Mouse (Mus musculus) spleen, adult 2 months (tissue): Measurements from ENCODE around the gene Pcyt2. TPM values are rescaled to one million over a fixed set of nuclear protein-coding genes. Genes with fewer than 3 reads are reported as not detected.

ENCODE experiments used
- DNase-seq, 2 experiments: peaks; one replicate each; pipeline versions ENCODE4 v3.0.0 to v3.0.0-alpha.2; 2012 to 2021; ENCODE audit warnings: low spot score in 2 of 2, low read depth in 1 of 2
- H3K27ac ChIP-seq: fragments of 200-500 bp; 2 replicates; pipeline ENCODE4 v1.5.1; 2012; ENCODE audit warnings: low read length, inconsistent platforms; ENCODE audit not compliant: insufficient read depth
- H3K27me3 ChIP-seq: fragments of 200-500 bp; 2 replicates; pipeline ENCODE4 v1.6.1; 2012; ENCODE audit warnings: mild to moderate bottlenecking, moderate library complexity, low read length, inconsistent platforms; ENCODE audit not compliant: control insufficient read depth, insufficient read depth
- H3K36me3 ChIP-seq: fragments of 200-500 bp; 2 replicates; pipeline ENCODE4 v1.6.1; 2012; ENCODE audit warnings: mild to moderate bottlenecking, low read length, inconsistent platforms; ENCODE audit not compliant: control insufficient read depth, insufficient read depth
- H3K4me1 ChIP-seq: fragments of 200-500 bp; 2 replicates; pipeline ENCODE4 v1.6.1; 2011; ENCODE audit warnings: inconsistent platforms; ENCODE audit not compliant: control insufficient read depth, insufficient read depth, insufficient read length
- H3K4me3 ChIP-seq: fragments of 200-500 bp; 2 replicates; pipeline ENCODE4 v1.5.1; 2011; ENCODE audit warnings: mild to moderate bottlenecking, inconsistent platforms; ENCODE audit not compliant: insufficient read depth, insufficient read length; ENCODE audit errors: extremely low read depth
- CTCF ChIP-seq: fragments of 200-500 bp; IDR thresholded peaks from 2 replicates; pipeline ENCODE4 v1.5.1; 2011; ENCODE audit warnings: mild to moderate bottlenecking, inconsistent platforms; ENCODE audit not compliant: insufficient read depth, insufficient read length, insufficient replicate concordance; ENCODE audit errors: extremely low read depth
- POLR2A ChIP-seq: fragments of 200-500 bp; IDR thresholded peaks from 2 replicates; pipeline ENCODE4 v1.6.1; 2011; ENCODE audit warnings: low read depth, low read length, inconsistent platforms
- WGBS: fragments of 180-500 bp; shearing (Covaris S2); methylation state at CpG from one replicate; pipeline ENCODE4 v1.1.7; 2018; 5-methylcytosine and 5-hydroxymethylcytosine counted together
- polyA plus RNA-seq: library from polyadenylated mRNA; depleted of rRNA; stranded (reverse); fragments of >200 nt; gene quantifications from 2 replicates; pipeline ENCODE4 v1.2.3, GENCODE M21; 2012; rRNA removed

Pcyt2 gene
- polyA plus RNA-seq = 139 and 165 TPM in 2 replicates

GRCm38 (mm10) chr11:120617519-120618112 lies at the start of gene Pcyt2:
TSS of gene Pcyt2 (minus strand) at chr11:120617936.
- under 1% methylated on average over 56 of the region's 56 CpGs for WGBS
- H3K27me3 ChIP-seq = no peaks in the 10 kb centered on the region
- peak within 1 kb of the TSS; percentile 85 for H3K4me3 ChIP-seq
- H3K27ac ChIP-seq = peak within 1 kb of the TSS; percentile 76
- peaks cover 34% of the 10 kb centered on the region for H3K36me3 ChIP-seq
- TF ChIP-seq POLR2A (peak; percentile 42; the same call in 1 of the 2 replicates), CTCF (no peak)
- peaks cover 6% of the 10 kb centered on the region; the same call in 1 of the 2 replicates for H3K4me1 ChIP-seq
- peak; percentile 76 to 90 for DNase-seq

GRCm38 (mm10) chr11:120666617-120667016 lies 48.9 kb upstream of the Pcyt2 start:
- H3K27me3 ChIP-seq = 0 out of 2 replicates have a peak, but pooled peaks cover 2% of the 10 kb centered on the region
- TF ChIP-seq POLR2A (no peak), CTCF (no peak)
- no peak for DNase-seq
- 73% methylated on average over 3 of the region's 3 CpGs for WGBS
- H3K27ac ChIP-seq = no peak overlapping the region
- no peaks in the 10 kb centered on the region for H3K4me1 ChIP-seq
- H3K4me3 ChIP-seq = no peak overlapping the region
- H3K36me3 ChIP-seq = no peaks in the 10 kb centered on the region

GRCm38 (mm10) chr11:120665406-120665805 lies 47.7 kb upstream of the Pcyt2 start:
- no peak overlapping the region for H3K4me3 ChIP-seq
- H3K36me3 ChIP-seq = no peaks in the 10 kb centered on the region
- H3K27ac ChIP-seq = no peak overlapping the region
- no peak for DNase-seq
- peaks cover 13% of the 10 kb centered on the region for H3K27me3 ChIP-seq
- no peak for TF ChIP-seq POLR2A
- TF ChIP-seq CTCF = no peak
- WGBS = 86% methylated on average over 3 of the region's 3 CpGs
- H3K4me1 ChIP-seq = peaks cover 7% of the 10 kb centered on the region; the same call in 1 of the 2 replicates

GRCm38 (mm10) chr11:120663714-120664113 lies 46.0 kb upstream of the Pcyt2 start:
- DNase-seq = no peak
- no peak for TF ChIP-seq CTCF
- no peak for TF ChIP-seq POLR2A
- Histone ChIP-seq H3K36me3 (no peaks in the 10 kb centered on the region), H3K27ac (no peak overlapping the region), H3K4me3 (no peak overlapping the region), H3K4me1 (peaks cover 15% of the 10 kb centered on the region; the same call in 1 of the 2 replicates), H3K27me3 (peaks cover 27% of the 10 kb centered on the region)
- 94% methylated on average over 5 of the region's 5 CpGs for WGBS

DNA sequence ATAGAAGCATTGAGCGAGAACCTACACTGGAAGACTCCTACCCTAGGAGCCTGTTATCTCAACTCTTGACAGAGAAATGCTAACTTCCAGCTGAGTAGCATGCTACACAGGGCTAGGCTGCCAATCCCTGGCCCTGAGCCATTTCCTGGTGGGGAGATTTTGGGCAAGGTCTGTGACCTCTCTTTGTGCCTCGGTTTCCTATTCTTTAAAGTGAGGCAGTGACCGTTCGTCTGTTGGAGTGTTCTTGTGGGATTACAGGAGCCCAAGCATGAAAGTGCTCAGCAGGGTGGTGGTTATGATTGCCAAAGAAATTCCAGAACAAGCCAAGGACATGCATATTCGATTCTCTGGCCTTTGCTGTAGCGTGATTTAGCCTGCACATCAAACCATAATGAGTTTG lies 45.0 kb upstream of the Pcyt2 start:
- H3K36me3 ChIP-seq = no peaks in the 10 kb centered on the region
- 77% methylated on average over 6 of the region's 6 CpGs for WGBS
- peaks cover 28% of the 10 kb centered on the region for H3K27me3 ChIP-seq
- no peak for TF ChIP-seq POLR2A
- TF ChIP-seq CTCF = no peak
- no peak overlapping the region for H3K27ac ChIP-seq
- H3K4me1 ChIP-seq = peaks cover 15% of the 10 kb centered on the region; the same call in 1 of the 2 replicates
- H3K4me3 ChIP-seq = no peak overlapping the region
- no peak for DNase-seq

- H3K4me1 ChIP-seq = peaks cover 15% of the 10 kb centered on the region; the same call in 1 of the 2 replicates
- WGBS = 3% methylated on average over 35 of the region's 35 CpGs
- TF ChIP-seq CTCF = no peak
- TF ChIP-seq POLR2A = no peak
- H3K4me3 ChIP-seq = peak within 1 kb of the TSS; percentile 31; the same call in 1 of the 2 replicates
- no peaks in the 10 kb centered on the region for H3K36me3 ChIP-seq
- H3K27me3 ChIP-seq = peaks cover 32% of the 10 kb centered on the region
- no peak for DNase-seq
- H3K27ac ChIP-seq = no peak within 1 kb of the TSS
These were observed 43.3 kb upstream of the Pcyt2 start, which contains the start of gene Notum for GRCm38 (mm10) chr11:120661076-120661460. TSS of gene Notum (minus strand) at chr11:120661175.

DNA sequence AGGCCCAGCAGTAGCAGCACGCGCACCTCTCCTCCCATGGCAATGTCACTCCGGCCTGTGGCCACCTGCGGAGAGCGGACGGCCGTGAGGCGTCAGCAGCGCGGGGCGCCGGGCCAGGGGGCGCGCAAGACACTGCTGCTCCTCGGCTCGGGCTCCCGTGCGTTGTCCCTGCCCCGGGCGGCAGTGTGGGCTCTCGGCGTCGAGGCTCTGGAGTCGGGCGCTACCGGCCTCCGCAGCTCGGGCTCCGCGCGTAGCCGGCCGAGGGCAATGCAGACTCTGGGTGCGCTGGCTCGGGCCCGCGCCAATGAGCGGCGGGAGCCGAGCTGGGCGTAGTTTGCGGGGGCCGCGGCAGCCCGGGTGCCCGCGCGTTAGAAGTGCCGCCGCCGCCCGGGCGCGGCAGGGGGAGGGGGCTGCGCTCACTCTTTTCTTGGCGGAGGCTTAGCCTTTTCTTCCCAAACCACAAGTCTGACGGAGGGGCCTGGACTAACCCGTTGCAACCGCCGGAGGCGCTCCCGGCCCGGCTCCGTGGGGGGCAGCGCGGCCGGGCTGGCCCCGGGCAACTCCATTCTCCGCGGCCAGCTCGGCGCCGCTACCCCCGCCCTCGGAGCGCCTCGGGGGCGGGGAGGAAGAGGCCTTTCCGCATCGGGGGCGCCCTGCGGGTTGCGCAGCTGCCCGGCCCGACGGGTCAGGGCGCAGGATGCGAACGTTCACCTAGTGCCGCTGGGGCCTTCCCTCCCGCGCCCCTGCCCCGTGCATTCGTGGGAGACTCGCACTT lies 42.8 kb upstream of the Pcyt2 start:
- TF ChIP-seq CTCF (no peak), POLR2A (no peak)
- Histone ChIP-seq H3K4me3 (peak overlapping the region; percentile 31; the same call in 1 of the 2 replicates), H3K27ac (no peak overlapping the region), H3K36me3 (no peaks in the 10 kb centered on the region), H3K4me1 (peaks cover 15% of the 10 kb centered on the region; the same call in 1 of the 2 replicates), H3K27me3 (peaks cover 31% of the 10 kb centered on the region)
- no peak for DNase-seq
- 2% methylated on average over 88 of the region's 95 CpGs for WGBS
